Mouse (Mus musculus): ENCODE measurements around the gene Hivep3.

- TF ChIP-seq CTCF (IDR thresholded peaks at IDR 0.05) (no peak), POLR2A (IDR thresholded peaks at IDR 0.05; ENCODE audit: insufficient read depth, low read depth, low read length) (no peak), EP300 (IDR thresholded peaks at IDR 0.05; ENCODE audit: insufficient read depth, low read depth, low read length) (no peak)
Measured at GRCm38 (mm10) chr4:120083700-120084099, 350.1 kb downstream of the Hivep3 start.
